Mouse (Mus musculus) adrenal gland, postnatal 10 days (tissue): ENCODE measurements at regions not wholly inside any gene's neighbourhood (a gene's known extent, or its start where the extent isn't known, plus 50 kb on each side); places are given as distances from the start of the nearest gene placed in this dataset.

Experiments used
- DNase-seq: peaks from one replicate; pipeline ENCODE4 v3.0.0; 2021; ENCODE audit warnings: mixed read lengths

DNA sequence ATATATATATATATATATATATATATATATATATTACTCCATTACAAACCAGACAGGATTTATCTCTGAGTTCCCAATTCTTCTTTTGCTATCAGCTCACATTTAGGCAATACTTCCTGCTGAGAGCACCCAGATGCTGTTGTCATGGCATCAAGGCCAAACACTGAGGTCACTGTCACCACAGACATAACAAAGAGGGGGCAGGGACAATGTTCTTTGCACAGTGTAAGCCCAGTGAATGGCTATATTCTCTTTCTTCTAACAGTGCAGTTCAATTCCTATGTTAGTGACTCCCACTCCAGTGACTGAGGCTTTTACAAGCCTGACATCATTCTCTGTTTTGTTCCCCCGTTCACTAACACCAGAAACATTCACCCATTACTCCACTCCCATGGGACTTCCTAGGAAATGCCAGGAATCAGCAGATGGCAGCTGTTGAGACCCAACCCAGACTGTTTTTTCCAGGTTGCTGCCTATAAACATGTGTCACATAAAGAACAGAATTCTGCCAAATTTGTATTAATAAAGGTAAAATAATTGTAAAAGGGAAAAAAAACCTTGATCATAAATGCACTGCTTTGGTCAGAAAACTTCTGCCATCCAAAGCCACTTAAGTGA lies 289.5 kb downstream of the Slc22a22 start:
- peak; percentile 33 for DNase-seq

DNA sequence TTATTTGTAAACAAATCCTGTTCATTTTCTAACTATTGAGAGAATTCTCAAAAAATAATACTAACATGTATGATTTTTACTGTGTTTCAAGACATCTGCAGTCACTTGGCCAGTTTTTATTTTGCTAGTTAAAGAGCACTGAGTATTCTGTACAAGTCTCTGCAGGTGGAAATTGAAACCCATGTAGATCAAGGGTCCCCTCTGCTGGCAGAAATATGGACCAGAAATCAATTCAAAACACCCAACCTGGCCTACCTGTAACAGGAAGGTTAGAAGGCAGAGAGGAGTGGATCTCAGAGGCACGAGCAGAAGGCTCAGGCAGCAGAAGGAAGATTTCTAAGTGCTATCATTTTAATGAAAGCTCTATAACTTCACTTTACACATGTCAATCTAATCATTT lies 298.3 kb downstream of the Slc22a22 start:
- DNase-seq: no peak

DNA sequence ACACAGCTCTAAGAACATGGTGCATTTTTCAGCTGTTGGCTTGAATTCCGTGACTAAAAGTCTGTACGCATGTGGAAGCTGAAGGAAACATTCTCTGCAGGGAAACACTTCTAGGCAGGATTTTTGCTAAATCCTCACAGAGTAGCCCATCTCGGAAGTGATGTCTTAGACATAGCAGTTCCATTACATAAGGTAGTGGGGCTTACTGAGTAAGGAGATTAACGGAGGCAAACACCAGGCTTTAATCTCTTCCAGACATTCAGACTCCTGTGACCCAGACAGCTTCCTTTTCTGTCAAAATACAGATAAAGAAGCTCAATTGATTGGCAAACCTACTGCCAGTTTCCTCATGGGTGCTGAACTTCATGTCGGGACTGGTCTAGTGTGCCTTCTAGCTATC lies 304.7 kb downstream of the Slc22a22 start:
- peak; percentile 8 for DNase-seq

DNA sequence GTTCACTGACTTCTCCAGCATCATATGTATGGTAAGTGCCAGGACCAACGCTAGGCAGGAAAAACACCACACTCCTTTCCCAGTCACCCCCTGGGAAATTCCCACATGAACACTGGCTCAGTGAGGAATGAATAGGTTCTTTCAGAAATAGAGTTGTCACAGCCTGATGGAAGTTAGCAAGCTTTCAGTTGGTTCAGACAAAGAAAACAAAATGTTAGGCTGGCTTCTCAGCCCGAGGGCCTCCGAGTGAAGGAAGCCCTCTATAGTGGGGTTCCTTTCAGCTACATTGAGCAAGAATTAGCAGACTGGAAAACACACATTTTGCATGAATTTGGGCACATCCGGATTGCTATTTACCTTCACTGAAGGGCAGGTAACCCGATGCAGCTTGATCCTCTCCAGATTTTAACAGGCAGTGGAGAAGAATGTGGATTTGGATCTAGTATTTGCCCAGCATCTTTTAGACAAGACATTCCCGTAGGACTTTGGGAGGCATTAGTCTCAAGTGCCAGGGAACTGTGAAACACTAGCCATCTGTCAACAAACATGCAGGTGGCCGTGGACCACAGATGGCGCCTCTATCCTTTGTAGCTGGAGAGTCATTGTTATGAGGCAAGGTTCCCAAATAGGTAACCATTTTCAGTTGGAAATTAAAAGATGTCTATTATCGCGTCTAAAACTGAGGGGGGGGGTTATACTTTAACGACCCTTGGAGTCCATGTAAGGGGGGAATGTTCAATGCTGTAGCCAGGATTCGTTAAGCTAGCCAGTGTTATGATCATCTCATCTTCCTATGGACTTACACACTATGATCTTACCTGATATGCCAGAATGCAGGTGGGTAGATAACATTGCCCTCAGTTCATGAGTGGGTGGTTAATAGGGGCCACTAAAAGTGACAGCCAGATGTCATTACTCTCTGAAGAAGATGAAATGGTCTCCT lies 314.8 kb downstream of the Slc22a22 start:
- no peak for DNase-seq

DNA sequence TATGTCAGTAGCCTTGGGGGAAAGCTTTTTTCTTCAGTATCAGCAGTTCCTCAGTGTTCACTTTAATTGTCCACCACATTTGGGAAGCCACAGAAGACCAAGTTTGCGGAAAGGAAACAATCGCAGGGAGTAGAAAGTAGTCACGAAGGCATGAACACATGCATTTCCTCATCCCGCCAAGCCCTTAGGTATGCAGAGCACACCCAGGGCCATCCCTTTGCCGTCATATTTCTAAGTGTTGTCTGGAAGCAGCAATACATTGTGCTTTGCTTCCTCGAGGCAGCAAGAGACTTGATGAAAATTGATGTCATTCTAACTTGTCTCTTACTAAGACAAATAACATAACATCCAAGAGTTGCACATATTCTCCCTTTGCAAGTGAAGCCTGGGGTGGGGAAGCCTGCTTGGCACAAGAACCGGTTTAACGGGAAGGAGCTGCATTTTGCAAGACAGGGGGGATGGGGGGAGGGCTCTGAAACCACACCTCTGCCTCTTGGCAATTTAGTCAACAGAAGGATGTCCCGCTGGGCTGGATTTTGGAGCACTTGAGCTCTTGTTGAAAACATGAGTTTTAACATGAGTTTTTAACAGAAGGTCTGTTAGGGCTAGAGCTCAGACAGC lies 337.2 kb downstream of the Slc22a22 start:
- peak; percentile 18 for DNase-seq

DNA sequence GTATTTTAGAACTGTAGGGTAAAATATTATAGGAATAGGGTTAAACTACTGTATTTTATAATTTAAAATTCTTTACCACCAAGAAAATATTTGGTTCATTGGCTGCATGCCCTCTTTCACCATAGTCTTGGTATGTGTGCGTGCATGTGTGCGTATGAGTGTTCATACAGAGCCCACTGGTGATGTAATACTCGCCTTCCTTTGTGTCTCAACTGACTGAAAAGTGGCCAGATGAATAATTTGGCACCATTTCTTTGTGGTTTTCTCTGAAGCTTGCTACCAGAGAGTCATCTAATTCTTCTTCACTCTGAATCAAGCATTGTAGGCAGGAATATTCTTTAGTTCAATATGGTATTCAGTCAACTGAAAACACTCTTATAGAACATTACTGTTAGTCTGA lies 372.7 kb downstream of the Slc22a22 start:
- no peak for DNase-seq

DNA sequence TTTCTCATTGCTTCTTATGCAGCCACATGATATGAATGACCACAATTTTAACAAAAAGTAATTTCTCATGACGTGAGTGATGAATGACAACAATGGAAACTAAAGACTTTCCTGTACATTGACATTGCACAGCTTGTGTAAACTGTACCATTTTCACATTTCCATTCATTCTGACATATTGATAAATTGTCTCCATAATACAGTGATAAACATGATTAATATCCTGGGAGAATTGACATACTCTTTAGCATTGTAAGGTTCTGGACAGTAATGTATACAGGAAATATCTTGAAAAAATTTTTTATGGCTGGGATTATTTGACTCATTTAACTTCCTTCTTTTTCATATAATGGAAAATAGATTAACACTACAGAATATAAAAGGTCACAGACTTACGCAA lies 380.1 kb downstream of the Slc22a22 start:
- no peak for DNase-seq

DNA sequence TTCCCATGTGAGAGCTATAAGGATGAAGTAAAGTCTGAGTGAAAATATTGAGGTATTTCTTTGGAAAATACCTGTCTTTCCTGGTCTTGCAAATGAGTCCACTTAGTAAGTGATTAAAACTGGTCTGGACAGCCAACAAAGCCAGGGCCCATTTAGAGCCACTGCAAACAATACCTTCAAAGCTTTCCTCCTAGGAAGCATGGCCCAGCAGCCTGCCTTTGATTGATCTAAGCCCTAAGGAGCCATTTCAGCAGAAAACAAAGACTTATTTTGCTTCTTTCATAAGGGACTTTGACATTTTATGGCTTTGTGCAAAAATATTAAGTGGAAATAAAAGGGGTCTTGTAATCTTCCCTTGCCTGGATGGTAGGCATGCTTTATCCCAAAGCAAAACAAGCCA lies 397.6 kb downstream of the Slc22a22 start:
- no peak for DNase-seq

DNA sequence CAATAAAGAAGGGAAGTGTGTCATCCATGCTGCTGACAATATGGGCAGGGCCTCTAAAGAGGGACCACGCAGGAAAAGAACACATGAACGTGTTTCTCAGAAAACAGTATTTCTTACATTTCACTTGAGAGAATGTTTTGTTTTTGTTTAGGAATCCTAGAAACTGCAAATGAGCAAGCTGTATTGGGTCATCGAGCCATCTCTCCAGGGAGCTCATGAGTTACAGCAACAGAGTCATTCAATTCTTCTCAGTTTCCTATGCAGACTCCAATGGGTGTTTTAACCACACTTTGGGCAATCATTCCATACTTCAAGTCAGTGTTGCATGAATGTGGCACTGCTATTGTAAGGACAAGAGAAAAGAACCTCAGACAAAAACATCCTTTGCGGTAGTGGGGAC lies 403.6 kb downstream of the Slc22a22 start:
- peak; percentile 9 for DNase-seq

DNA sequence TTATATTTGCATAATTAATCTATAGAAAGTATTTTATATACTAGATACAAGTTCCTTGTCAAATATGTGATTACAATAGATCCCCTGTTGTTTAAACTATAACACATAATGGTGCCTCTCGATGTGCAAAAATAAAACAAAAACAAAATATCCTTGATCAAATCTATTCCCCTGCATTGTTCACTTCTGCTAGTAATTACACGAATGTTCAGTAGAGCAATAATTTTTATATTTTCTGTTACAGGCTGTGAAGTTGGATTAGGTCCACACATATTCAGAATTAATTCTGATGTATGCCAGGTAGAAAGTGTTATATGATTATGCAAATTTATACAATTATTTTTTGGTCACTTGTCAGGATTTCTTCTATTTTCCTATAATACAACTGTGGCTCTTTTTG lies 415.9 kb downstream of the Slc22a22 start:
- DNase-seq: no peak

DNA sequence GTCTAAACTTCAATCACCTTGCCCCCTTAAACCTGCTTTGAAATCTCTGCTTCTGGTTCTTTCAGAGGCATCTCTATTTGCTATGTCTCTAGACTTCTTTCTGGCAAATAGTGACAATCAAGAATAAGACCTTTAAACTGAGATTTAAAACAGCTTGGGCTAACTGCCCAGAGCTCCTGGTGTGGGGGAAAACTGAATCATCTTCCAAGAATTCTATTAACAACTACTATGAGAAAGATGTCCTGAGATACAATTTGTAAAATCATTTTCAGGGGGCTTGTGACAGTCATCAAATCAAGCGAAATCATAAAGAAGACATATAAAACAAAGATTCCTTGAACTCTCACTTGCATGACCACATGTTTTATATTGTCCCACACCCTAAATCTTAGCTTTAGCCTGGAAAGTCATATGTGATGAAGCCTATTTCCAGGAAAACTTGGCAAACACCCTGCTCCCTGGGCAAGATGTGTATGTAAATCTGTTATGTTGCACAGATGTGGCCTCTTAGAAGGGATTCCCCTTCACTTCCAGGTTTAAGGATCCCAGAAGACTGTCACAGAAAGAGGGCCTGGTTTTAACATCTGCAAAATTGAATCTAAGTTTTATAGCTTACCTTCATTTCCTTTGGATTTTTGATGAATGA lies 417.8 kb downstream of the Slc22a22 start:
- DNase-seq: no peak

DNA sequence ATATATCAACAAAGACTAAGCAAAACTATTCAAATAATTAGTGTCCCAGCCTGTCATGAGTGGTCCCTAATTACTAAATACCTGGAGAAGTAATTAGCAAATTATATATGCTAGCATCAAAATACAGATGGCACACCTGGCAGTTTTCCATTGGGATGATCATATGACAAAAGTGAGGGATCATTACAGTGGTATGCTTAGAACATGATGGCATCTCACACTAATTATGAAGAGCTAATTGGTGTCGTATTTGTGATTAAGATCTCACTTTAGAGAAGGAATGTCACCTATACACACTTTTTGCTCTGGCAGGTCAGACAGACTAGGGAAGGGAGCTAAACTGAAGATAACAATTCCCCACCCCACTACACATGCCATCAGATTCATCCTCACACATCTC lies 425.1 kb downstream of the Slc22a22 start:
- no peak for DNase-seq

DNA sequence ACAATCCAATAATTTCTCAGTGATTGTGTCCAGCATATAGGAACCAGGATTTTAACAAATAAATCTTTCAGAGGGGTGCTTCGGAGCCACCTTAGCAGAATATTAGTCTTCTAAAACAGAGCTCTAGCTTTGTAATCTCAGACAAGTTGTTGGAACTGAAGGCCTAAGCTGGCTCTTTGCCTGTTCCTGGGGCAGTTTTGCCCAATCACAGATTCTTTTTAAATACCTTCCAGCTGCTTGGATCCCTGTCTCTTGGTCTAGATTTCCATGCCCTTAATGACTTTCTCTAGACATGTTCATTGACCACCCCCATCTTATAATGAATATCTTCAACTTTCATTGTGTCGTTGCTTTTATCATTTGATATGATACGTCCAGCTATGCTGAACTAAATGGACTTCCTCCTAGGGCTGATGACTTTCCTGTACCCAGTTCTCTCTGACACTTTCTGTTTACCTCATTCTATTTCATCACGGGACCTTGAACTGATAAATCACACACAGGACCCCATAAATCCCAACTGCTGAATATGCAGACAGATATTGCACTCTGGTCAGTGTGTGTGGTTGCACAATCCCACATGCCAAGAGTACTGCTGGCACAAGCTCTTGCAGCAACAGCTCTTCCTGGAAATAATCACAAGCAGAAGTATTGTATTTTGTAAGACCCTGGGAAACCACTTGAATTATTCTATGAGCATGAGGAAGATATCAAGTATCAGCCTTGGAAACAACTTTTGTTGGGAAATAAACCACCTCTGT lies 440.4 kb downstream of the Slc22a22 start:
- DNase-seq: peak; percentile 29

DNA sequence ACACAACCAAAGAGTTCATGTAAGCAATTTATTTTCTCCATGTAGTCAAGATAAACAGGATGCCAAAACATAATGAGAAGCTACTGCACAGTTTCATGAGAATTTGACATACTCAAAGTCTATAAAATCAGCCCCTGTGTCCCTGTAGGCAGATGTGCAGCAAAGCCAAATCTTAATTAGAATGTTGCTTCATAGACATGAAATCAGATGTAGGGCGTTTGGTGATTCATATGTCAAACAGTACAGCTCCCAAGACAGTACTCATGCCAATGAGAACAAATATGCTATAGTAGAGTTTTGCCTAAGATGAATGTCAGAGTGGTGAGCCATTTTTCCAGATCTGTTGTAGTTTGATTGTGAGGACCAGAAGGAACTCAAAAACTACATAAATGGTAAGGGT lies 444.4 kb downstream of the Slc22a22 start:
- no peak for DNase-seq
